Mouse (Mus musculus) ES-Bruce4 (cell line): ENCODE data around the gene Fgfr2. TPM values are rescaled to one million over a fixed set of nuclear protein-coding genes. Genes with fewer than 3 reads are reported as not detected.

ENCODE experiments used
- H3K27ac ChIP-seq: 2 replicates; pipeline ENCODE4 v1.5.1; 2012; ENCODE audit warnings: low read length, inconsistent platforms; ENCODE audit not compliant: insufficient read depth
- H3K27me3 ChIP-seq: 2 replicates; pipeline ENCODE4 v1.6.1; 2012; ENCODE audit warnings: mild to moderate bottlenecking, low read length, inconsistent platforms; ENCODE audit not compliant: control insufficient read depth, poor library complexity, insufficient read depth, severe bottlenecking
- H3K36me3 ChIP-seq: 2 replicates; pipeline ENCODE4 v1.6.1; 2012; ENCODE audit warnings: inconsistent platforms, mild to moderate bottlenecking, low read length, moderate library complexity; ENCODE audit not compliant: control insufficient read depth, poor library complexity, insufficient read depth, severe bottlenecking
- H3K4me1 ChIP-seq: one replicate; pipeline ENCODE4 v1.8.1; 2011; ENCODE audit warnings: low read length; ENCODE audit not compliant: control insufficient read depth, insufficient read depth
- H3K4me3 ChIP-seq: 2 replicates; pipeline ENCODE4 v1.5.1; 2011; ENCODE audit warnings: low read depth, mild to moderate bottlenecking, low read length
- H3K9ac ChIP-seq: 2 replicates; pipeline ENCODE4 v1.6.1; 2012; ENCODE audit warnings: low read depth, mild to moderate bottlenecking, inconsistent platforms; ENCODE audit not compliant: poor library complexity, severe bottlenecking
- H3K9me3 ChIP-seq: replicated peaks from 2 replicates; pipeline ENCODE4 v1.6.1; 2012; ENCODE audit warnings: mild to moderate bottlenecking, low read length, inconsistent platforms; ENCODE audit not compliant: control insufficient read depth, poor library complexity, insufficient read depth, severe bottlenecking
- CTCF ChIP-seq: IDR thresholded peaks from one replicate; pipeline ENCODE4 v1.8.1; 2011; ENCODE audit warnings: low read depth, low read length
- EP300 ChIP-seq: IDR thresholded peaks from 2 replicates; pipeline ENCODE4 v1.6.1; 2011; ENCODE audit warnings: low read depth, low read length; ENCODE audit not compliant: insufficient read depth
- POLR2A ChIP-seq: IDR thresholded peaks from one replicate; pipeline ENCODE4 v1.8.1; 2011; ENCODE audit warnings: low read length; ENCODE audit not compliant: insufficient read depth
- polyA plus RNA-seq: library from polyadenylated mRNA; stranded (reverse); fragments of >200 nt; gene quantifications from 2 replicates; pipeline ENCODE4 v1.2.4, GENCODE M21; 2011; ENCODE audit warnings: low read depth; ENCODE audit not compliant: missing spikeins, insufficient read depth, insufficient read length

Fgfr2 gene
- polyA plus RNA-seq, 1 experiment = 34.8 TPM

DNA sequence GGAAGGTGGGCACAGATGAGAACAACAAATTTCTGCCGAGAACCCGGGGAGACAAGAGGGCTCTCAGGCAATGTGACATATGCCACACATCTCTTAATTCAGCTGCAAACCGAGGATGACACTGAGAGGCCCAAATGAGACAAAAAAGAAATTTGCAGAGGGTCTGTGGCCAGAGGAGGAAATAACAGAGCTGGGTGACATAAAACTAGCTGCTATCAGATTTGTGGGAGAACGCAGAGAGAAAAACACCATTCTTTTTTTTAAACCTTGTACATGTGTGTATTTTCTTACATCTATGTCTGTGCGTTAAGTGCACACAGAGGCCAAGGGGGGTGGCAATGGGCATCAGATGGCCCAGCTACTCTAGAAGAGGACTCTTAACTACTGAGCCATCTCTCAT lies 328.0 kb downstream of the Fgfr2 start:
- Histone ChIP-seq H3K27me3 (no peaks in the 10 kb centered on the region), H3K27ac (no peak overlapping the region), H3K9ac (no peak overlapping the region), H3K9me3 (no peaks in the 10 kb centered on the region), H3K4me1 (peaks cover 2% of the 10 kb centered on the region), H3K36me3 (no peaks in the 10 kb centered on the region), H3K4me3 (no peak overlapping the region)
- no peak for TF ChIP-seq EP300
- TF ChIP-seq CTCF = no peak
- no peak for TF ChIP-seq POLR2A

DNA sequence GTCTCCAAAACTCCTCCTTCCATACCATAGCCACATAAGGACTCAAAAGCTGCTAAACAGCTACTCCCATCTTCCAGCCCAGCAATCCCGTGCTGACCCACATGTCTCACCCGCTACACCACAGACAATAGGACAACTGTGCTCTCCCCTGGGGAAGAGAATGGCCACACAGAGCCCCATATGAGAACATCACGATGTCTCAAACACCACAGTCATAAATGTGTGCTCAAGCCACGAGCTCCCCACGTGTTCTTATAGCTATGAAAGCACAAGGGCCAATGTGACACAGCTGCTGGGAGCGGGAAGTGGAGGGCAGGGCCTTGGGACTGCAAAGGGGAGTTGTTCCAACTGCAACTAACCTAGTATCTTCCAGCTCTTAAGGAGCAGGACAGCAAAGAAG lies 329.7 kb downstream of the Fgfr2 start:
- no peak for TF ChIP-seq POLR2A
- no peak for TF ChIP-seq EP300
- TF ChIP-seq CTCF = no peak
- Histone ChIP-seq H3K9me3 (no peaks in the 10 kb centered on the region), H3K27ac (no peak overlapping the region), H3K36me3 (no peaks in the 10 kb centered on the region), H3K27me3 (no peaks in the 10 kb centered on the region), H3K4me1 (peaks cover 2% of the 10 kb centered on the region), H3K4me3 (no peak overlapping the region), H3K9ac (no peak overlapping the region)

DNA sequence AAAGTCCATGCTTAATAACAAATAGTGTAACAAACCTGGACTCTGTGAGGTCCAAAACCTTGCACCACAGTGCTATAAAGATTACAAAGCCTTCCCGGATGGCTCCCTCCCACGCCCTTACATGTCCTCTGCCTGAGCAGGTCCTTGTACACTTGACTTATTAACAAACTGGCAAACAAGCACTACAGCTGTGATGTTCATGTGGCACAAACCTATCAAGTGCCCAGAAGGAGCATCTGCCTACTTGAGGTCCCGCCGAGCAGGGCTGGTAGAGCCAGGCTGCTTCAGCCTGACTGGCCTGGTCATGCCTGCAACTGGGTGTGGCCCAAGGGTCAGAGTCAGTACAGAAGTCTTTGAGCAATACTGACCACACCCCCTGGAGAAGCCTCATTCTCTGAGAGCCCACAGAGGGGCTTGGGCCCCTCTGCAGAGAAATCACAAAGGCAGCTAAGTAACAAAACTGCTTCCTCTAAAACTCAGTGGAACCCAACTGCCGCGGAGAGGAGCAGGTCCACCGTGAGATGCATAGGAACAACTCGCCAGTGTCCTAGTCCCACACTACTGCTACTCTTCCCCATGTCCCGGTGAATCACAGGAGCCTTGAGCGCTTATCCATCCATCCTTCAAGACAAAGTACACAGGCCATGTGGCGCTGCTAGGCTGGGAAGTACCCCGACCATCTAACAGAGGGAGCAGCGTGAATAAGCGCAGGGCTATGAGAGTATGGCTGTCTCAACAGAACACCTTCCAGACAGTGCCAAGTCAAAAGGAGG lies 332.5 kb downstream of the Fgfr2 start:
- Histone ChIP-seq H3K9me3 (no peaks in the 10 kb centered on the region), H3K27me3 (no peaks in the 10 kb centered on the region), H3K36me3 (no peaks in the 10 kb centered on the region), H3K27ac (no peak overlapping the region), H3K9ac (no peak overlapping the region), H3K4me1 (peaks cover 2% of the 10 kb centered on the region), H3K4me3 (no peak overlapping the region)
- TF ChIP-seq POLR2A = no peak
- TF ChIP-seq CTCF = no peak
- 0 out of 2 replicates have a peak, but pooled peaks have one; percentile 14 for TF ChIP-seq EP300

DNA sequence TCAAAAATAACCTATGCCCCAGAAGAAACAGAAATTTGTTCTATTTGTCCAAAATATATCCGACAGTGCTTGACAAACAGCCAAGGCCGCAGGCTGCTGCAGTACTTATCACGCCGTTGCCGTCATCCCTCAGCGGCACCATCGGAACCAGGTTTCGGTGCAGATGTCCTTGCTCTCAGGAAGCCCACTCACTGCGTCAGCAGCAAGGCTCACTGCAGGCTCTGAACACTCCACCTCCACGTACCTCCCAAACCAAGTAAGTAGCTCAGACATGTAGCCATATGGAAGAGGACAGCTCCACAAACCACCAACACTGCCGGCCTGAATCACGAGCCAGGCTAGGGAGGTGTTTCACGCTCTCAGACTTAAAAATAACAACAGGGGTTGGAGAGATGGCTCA lies 334.3 kb downstream of the Fgfr2 start:
- TF ChIP-seq EP300 = no peak
- no peak for TF ChIP-seq POLR2A
- no peak for TF ChIP-seq CTCF
- Histone ChIP-seq H3K4me3 (no peak overlapping the region), H3K27me3 (no peaks in the 10 kb centered on the region), H3K4me1 (peaks cover 2% of the 10 kb centered on the region), H3K9me3 (no peaks in the 10 kb centered on the region), H3K9ac (no peak overlapping the region), H3K36me3 (no peaks in the 10 kb centered on the region), H3K27ac (no peak overlapping the region)

DNA sequence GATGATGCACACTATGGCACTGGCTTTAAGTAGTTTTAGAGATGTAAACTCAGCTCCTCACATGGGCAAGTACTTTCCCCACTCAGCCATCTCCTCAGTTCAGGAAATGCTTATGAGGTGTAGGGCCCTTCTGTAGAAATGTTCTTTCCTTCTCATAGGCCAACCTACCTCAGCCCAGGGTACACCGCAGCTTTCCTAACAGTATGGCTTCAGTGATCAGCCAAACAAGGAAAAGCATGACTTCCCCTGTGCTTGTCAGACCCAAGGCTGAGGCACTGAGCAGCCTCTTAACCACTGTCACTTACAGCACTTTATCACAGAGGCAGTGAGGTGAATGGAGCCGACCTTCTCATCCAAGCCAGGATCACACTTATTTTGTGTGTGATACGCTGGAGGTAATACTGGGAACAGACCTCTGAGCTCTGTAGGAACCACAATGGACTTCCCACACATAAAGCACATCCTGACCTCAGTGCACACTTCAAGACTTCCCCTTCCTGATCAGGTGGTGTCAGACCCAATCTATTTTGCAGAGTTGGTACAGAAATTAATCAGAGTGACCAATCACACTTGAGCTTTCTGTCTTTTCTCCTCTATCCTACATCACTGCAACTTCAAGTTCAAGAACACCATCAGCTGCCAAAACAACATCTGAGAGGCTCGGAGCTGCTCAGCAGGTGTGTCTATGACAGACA lies 335.5 kb downstream of the Fgfr2 start:
- no peak overlapping the region for H3K9ac ChIP-seq
- no peak for TF ChIP-seq EP300
- no peak overlapping the region for H3K4me3 ChIP-seq
- H3K4me1 ChIP-seq = peaks cover 2% of the 10 kb centered on the region
- no peaks in the 10 kb centered on the region for H3K9me3 ChIP-seq
- H3K27ac ChIP-seq = no peak overlapping the region
- no peaks in the 10 kb centered on the region for H3K27me3 ChIP-seq
- H3K36me3 ChIP-seq = no peaks in the 10 kb centered on the region

DNA sequence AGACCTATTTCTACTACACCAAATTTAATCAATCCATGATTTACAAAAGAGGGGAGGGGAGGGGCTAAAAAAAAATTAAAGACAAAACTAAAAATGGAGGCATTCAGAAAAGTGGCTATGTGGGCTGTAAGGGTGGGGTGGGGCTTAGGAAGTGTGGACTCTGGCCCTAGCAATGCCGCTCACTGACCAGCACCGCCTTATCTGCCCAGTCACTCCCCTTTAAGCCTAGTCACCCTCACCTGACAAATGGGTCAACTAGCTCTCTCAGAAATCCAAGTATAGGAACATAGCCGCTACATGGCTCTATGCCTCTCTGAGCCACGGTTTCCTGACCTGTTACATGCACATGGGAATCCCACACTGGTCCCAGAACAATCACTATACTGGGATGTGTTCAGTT lies 336.1 kb downstream of the Fgfr2 start:
- peaks cover 2% of the 10 kb centered on the region for H3K4me1 ChIP-seq
- no peak overlapping the region for H3K9ac ChIP-seq
- no peak overlapping the region for H3K4me3 ChIP-seq
- TF ChIP-seq EP300 (no peak), CTCF (no peak), POLR2A (no peak)
- H3K27ac ChIP-seq = no peak overlapping the region
- H3K36me3 ChIP-seq = no peaks in the 10 kb centered on the region
- H3K9me3 ChIP-seq = no peaks in the 10 kb centered on the region
- H3K27me3 ChIP-seq = no peaks in the 10 kb centered on the region
